Mouse (Mus musculus) retina, postnatal 7 days (tissue): ENCODE results near the gene Cecr2.
"Not testable (repeated sequence)": the region's sequence is repeated elsewhere in the genome, so short reads cannot be mapped to it uniquely, and the experiment has no call there.

ENCODE experiments used
- DNase-seq: peaks from one replicate; pipeline ENCODE4 v3.0.0-alpha.2; 2012; ENCODE audit warnings: low read depth, low spot score

Cecr2 gene

GRCm38 (mm10) chr6:120665816-120666760 lies at the start of gene Cecr2:
Gene Cecr2, plus strand, starts transcription at chr6:120666369.
- peak; percentile 85 for DNase-seq

DNA sequence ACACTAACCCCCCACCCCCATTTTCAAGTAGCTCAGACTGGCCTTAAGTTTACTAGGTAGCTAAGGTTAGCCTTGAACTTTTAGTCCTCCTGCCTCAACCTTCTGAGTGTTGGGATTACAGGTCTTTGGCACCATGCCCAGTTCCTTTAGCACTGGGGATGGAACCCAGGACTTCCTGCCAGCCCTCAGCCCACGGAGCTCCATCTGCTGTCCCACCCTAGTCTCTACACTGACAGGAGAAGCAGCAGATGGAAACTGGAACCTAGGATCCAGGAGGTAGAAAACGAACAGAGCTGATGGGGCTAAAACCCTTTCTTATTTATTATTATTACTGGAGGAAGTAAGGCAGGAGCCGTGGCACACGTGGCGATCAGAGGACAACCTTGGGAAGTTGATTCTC lies 48.6 kb upstream of the Cecr2 start:
- DNase-seq: no peak

DNA sequence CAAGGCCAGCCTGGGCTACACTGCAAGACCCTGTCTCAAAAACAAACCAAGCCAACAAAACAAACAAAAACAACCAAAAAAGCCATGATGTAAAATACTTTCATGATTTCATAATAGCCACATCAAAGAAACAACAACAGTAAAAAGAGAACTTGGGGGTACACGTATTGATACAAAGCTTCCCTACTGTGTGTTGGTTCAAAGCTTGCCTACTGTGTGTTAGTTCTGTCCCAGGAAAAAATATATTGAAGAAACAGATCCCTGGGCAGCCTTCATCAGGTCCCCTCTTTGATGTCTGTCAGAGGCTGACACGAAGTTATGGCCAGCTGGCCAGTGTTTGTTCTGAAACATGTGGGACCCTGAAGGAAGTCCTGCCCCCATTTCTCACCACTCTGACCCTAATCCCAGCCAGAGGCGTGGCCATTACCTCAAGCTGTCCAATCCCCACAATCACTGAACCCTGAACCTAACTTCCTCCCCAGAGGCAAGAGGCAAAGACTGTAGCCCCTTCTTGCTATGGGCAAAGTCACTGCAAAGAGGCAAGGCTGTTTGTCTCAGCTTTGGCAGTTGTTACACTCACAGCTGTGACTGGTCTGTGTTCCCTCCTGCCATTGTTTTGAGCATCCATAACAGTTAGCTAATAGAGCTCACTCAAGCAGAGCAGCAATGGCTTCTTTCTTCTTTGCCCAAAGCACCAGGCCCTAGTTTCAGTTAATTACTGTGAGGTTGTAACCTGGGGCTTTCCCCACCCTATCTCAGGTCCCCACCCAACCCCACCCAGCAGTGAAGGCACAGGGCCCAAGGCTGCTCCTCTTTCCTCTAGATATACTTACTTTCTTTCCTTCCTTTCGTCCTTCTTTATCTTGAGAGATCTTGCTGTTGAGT lies 47.4 kb upstream of the Cecr2 start:
- DNase-seq: no peak

- DNase-seq: no peak
Measured at GRCm38 (mm10) chr6:120620193-120620592, 46.0 kb upstream of the Cecr2 start.

GRCm38 (mm10) chr6:120625081-120625480 lies 41.1 kb upstream of the Cecr2 start:
- DNase-seq: no peak

- no peak for DNase-seq
Measured at GRCm38 (mm10) chr6:120627096-120627495, 39.1 kb upstream of the Cecr2 start.

GRCm38 (mm10) chr6:120628963-120629362 lies 37.2 kb upstream of the Cecr2 start:
- DNase-seq: no peak

DNA sequence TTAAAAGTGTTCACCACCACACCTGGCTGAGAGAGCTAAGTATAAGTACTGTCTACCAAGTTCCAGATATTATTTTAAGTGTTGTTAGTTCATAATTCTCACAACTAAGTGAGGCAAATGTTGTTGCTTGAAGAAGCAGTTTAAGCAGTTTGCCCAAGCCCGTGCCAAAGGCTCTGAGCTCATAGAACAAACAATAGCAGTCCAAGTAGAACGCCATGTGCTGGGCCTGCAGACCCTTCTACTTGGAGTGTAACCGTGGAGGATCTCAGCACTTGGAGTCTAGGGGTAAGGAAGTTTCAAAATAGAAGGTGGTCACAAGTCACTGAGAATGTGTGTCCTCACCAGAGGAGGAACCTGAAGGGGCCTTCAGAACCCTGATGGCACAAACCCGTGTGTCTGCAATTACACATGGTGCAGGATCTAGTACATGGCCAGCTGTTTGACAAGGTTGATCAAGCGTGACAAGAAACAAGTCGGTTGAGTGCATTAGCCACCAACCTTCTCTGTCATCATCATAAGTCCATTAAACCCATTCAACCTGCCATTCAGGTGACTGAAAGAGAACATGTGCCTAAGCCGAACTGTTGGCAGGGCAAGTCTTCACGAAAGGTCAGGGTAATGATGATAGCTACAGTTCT lies 30.7 kb upstream of the Cecr2 start:
- no peak for DNase-seq

DNA sequence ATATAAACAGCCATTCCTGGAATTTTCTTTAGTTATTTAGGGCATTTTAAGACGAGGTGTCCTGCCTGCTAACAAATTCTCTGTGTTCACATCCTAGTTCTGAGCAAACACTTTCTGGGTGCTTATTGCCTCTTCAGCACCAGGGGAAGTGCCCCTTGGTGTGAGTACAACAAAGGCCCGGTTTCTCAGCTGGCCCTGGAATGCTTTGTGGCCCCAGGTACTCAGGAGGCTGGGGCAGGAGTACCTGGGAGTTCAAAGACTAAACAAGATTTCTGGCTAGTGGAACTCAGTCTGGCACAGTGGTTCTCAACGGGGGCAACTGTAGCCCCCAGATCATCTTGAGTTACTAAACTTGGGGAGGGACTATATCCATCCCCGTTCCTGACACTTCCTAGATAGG lies 26.6 kb upstream of the Cecr2 start:
- no peak for DNase-seq

DNA sequence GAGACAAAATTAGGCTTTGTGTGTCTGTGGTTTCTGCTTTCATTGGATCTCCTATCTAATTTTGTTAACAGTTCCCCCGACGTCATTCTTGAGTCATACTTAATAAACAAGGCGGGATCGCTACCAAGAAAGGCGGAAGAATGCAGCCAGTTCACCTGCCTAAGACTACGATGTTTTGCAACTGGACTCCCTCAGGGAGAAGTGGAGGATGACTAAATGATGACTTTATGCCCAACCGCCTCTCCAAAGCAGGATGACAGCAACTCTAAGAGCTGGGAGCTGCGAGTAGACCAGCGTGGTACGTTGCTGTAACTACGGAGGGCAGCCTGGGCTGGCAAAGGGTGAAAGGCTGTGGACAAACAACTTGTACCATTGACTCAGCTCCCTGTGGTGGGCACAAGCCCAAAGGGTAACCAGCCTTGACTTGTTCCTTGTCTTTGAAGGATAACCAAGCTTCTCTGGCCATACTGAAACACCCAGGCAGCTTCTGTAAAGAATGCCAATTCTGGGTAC lies 24.2 kb upstream of the Cecr2 start:
- DNase-seq: no peak

GRCm38 (mm10) chr6:120643776-120644175 lies 22.4 kb upstream of the Cecr2 start:
- DNase-seq: no peak

DNA sequence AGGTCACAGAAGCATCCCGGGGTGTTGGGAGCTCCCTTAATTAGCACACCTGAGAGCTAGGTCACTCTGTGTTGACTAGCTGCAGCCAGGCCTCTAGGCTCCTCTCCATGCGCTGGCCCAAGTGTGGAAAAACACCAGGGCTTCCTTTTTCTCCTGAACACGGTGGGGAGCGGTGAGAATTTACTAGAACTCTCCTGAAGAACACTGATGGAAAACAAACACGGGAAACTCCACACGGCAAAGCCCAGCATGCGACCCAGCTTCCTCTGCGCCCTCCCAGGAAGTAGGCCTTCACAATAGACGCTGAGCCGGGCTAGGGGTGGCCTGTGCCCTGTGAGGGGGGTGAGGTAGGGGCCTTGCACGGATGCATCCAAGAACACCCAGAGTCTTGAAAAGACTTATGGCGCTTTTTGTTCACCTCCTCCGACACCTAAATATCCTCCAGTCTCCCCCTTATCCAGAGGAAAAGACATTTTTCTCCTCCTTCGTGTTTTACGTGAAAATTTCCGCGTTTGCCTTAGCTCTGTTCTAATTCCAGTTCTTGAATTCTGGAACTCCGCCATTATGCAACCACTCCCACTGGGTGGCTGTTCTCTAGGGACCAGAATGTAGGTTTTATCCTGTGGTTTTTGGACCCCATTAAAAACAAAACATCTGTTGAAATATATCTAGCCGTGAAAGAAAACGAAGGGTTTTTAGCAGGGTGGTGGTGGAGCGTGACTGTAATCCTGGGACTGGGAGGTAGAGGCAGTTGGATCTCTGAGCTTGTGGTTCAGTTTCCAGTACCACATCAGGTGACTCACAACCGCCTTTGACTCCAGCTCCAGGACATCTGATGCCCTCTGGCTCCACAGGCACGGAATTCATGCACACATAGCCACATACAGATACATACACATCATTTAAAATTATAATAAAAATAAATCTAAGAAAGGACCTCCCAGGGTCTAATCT lies 21.5 kb upstream of the Cecr2 start:
- DNase-seq: no peak

DNA sequence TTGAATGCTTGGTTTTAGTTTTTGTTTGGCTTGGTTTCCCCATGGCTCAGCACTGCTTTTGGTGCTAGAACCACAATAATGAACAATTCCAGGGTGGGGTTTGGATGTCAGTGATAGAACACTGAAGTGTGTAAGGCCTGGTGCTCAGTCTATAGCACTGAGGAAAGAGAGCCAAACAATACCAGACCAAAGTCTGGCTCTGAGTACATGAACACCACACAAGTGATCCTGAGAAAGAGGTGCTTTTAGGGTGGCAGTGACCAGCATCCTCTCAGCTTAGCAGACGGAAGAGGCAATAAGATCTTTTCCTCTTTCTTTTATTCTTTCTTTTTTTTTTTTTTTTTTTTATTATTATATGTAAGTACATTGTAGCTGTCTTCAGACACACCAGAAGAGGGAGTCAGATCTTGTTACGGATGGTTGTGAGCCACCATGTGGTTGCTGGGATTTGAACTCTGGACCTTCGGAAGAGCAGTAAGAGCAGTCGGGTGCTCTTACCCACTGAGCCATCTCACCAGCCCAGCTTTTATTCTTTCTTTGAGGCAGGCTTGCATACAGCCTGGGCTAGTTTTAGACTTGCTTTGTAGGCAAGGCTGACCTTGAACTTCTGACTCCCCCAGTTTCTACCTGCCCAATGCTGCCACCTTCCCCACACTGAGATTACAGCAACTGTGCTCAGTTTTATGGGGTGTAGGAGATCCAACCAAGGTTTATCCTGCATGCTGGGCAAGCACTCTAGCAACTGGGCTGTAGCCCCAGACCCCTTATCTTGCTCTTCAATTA lies 18.7 kb upstream of the Cecr2 start:
- not testable (repeated sequence) for DNase-seq

GRCm38 (mm10) chr6:120648205-120648604 lies 18.0 kb upstream of the Cecr2 start:
- no peak for DNase-seq

DNA sequence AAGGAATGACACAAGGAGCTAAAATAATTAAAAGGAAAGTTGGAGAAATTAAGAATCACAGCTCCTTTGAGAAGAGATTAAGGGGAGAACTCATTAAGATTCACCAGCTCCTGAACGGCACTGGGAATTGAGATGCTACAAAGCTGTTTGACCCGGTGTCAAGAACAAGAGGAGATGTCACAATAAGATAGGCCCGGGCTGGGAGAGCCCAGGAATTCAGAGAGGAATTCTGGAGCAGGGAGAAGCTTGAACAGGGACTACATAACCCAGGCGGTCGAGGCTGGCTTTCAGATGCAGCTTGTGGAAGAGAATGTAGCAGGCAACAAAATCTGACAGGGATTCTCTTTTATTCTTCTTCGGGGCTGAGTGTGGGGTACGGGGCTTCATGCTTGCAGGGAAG lies 13.5 kb upstream of the Cecr2 start:
- no peak for DNase-seq

DNA sequence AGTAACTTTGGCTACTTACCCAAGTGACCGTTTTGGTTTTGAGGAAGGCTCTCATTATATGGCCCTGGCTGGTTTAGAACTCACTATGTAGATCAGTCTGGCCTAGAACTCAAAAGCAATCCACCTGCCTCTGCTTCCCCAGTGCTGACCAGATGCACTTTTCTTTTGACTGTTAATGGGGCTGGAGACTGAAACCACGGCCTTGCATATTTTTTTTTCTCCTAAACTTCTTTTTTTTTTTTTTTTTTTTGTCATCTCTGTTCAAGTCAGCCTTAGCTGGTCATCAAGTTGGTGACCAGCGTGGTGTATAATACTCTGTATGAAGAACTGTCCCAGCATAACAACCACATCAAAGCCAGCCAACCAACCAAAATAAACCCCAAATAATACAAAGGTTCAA lies 10.5 kb upstream of the Cecr2 start:
- no peak for DNase-seq

DNA sequence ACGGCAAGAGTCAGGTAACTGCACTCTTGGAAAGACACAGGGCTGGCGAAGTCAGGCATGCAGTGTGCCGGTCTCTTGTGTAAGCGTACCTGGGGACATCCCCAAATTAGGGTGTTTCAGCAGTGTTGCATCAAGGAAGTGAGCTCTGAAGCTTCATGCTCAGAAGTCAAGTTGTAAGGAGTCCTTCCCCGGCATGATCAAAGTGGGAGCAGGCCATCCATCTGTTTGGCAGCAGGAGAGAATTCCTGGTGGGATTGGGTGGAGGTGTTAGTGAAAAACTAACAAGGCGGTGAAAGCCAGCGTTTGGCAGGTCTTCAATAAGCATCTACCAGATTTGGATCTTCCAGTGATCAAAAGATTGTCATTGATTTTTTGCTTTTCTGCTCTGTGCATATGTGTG lies 7.3 kb upstream of the Cecr2 start:
- DNase-seq: no peak

- DNase-seq: peak; percentile 65
Measured at GRCm38 (mm10) chr6:120665415-120665815, 754 bp upstream of the Cecr2 start.

DNA sequence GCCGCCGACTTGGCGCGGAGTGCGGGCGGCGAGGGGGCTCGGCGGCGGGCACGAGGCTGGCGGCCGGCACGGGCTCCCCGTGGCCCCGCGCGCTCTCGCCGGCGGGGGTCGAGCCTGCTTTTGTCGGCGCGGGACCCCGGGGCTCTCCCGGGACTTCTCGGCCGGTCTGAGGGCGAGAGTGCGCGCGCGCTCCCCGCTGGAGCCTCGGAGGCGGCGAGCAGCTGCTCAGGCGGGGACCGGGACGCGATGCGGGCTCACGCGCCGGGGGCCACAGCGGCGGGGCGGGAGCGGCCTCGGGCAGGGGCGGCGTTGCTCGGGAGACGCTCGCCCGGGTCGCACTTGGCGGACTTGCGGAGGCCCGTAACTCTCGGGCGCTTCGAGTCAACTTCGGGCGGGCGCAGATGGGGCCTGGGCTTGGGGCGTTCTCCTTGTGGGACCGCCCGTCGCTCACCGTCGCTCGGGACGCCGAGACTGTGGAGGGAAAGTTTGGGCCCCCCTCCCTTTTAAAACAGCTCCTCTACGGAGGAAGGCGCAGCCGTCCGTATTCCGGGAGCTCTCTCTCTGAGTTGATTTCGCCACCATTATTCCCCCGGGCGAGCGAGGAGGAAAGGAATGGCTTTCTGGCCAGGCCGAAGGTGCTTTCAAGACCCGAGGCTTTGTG lies 722 bp downstream of the Cecr2 start:
- DNase-seq: no peak
